Mouse (Mus musculus): Measurements from ENCODE around the gene Abhd17c.

Abhd17c gene

GRCm38 (mm10) chr7:84116621-84117542, 34.8 kb downstream of the Abhd17c start:
- DNase-seq = no peak

- no peak for DNase-seq
Observed at GRCm38 (mm10) chr7:84115385-84115784, 36.3 kb downstream of the Abhd17c start.

DNA sequence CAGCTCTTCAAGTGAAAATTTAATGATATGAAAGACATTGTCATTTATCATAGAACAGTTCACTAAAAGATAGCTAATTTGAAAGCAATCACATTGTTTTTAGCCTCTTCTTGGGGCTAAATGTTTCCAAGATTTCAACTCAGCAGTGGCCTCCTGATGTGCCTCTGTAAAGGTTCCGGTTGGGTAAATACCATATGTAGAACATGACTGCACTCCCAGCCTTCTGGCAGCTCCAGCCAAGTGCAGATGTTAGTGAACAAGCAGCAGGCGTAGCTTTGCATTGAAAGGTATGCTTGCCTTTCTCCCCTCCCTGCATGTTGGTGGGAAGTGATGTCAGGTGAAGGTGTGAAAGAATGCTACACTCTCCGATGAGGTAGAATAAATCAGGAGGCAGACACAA, 36.9 kb downstream of the Abhd17c start:
- no peak for DNase-seq

DNA sequence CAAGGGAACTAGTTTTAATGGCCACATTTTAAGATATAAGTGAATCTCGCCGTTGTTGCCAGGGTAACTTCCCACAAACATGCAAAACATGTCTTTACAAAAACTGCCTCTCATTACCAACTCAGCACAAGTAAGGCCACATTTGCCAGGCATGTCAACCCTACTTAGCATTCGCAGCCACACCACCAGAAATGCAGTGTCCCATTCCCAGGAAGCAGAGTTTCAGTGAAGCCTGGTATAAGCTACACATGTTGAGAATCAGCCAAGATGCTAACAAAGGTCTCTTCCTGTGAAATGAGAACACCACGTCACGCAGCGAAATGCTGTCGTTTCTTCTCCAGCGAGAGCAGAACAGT, 38.7 kb downstream of the Abhd17c start:
- DNase-seq = no peak

GRCm38 (mm10) chr7:84112351-84113034, 39.2 kb downstream of the Abhd17c start:
- no peak for DNase-seq

DNA sequence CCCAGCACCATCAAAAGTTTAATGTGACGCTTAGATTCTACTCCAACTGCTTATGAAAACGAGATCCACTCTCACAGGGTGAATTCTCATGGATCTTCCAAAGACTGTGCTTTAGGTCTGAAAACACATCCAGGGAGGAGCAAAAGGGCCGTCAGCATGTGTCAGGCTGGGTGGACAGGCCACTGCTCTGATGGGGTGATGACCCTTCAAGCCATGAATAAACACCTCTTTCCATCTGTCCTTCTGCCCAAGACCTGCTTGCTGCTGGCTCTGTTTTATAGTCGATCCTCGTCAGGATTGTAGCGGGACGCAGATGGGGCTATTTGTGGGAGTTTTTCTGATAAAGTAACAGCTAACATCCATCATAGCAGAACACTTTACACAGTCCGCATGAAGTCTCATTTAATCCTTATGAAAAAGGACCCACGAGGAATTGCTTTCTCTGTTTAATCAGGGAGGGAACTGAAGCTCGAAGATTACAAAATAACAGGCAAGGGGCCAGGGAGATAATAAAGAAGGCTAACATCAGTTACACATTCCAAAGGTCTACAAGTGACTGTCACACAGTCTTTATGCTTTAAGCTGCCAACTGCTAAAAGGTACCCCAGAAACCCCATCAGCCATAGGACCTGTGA, 39.9 kb downstream of the Abhd17c start:
- no peak for DNase-seq

DNA sequence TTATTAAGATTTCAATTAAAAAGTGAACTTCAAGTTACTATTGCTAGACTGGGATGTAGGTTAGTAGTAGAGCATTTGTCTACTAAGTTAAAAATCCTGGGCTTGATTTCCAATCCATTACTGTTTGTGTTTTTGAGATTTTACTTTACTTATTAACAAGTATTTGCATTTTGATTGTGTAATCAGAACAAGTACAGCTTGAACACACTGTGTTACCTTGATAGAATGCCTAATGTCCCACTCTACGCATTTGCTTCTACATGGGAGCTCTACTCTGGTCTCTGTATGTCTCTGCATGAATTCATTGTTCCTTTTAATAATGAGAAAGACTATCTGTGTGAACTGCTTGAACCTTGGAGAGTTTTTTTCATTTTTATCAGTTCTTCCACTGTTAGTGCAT, 44.8 kb downstream of the Abhd17c start:
- no peak for DNase-seq

- DNase-seq = no peak
Observed at GRCm38 (mm10) chr7:84102589-84102988, 49.1 kb downstream of the Abhd17c start.

DNA sequence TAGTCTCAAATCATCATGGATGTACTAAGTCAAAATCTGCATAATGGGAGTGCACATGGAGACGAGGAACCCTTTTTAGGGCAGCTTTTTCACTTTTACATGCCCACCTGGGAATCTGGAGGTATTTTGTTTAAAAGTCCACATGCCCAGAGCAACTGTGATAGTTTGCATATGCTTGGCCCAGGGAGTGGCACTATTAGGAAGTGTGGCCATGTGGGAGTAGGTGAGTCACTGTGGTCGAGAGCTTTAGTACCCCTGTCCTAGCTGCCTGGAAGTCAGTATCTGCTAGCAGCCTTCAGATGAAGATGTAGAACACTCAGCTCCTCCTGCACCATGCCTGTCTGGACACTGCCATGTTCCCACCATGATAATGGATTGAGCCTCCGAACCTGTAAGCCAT, 51.0 kb downstream of the Abhd17c start:
- no peak for DNase-seq

DNA sequence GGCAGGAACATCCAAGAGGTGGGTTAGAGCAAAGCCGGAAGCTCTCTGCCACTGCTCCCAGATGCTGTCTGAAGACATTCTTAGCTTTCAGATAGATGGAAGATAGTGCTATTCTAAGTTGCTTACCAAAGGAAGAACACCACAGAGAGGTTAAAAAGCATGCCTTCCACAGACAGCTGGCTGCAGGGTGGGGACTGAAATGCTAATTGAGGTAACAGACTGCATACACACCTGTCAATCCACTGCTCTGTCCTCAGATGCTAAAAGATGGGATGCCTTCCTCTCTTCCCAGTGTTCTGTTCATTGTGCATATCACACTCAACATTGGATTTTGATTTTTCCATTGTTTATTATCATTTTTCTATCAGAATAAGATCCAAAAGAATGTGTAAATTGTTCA, 53.6 kb downstream of the Abhd17c start:
- no peak for DNase-seq

DNA sequence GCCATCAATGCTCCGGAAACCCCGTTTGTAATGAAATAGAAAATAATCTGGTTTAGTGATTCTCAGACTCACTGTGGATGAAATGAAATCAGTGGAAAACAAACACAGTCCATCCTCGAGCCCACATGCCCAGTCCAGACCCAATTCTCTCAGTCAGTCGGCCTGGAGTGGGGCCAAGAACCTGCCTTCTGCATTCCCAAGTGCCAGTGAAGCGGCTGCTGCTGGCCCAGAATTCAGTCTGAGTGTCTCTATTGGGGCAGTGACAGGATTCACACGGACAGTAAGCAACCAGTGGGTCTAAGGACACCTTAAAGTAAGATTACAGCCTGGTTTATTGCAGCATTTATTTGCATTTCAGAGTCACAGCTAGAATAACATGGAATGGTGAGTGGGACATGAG, 55.2 kb downstream of the Abhd17c start:
- DNase-seq = no peak

GRCm38 (mm10) chr7:84090793-84091192, 60.9 kb downstream of the Abhd17c start:
- DNase-seq = no peak

DNA sequence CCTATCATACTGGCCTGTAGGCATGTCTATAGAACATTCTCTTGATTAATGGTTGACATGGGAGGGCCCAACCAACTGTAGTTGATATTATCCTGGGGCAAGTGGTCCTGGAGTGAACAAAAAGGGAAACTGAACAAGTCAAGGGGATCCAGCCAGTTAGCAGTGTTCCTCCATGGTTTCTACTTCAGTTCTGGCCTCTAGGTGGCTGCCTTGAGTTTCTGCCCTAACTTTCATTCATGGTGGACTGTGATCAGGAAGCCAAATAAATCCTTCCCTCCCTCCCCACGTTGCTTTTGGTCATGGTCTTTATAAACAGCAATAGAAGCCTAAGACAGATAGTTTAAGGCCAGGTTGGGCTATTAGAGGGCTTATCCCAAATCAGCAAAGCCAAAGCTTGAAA, 61.9 kb downstream of the Abhd17c start:
- DNase-seq = peak; percentile 13

DNA sequence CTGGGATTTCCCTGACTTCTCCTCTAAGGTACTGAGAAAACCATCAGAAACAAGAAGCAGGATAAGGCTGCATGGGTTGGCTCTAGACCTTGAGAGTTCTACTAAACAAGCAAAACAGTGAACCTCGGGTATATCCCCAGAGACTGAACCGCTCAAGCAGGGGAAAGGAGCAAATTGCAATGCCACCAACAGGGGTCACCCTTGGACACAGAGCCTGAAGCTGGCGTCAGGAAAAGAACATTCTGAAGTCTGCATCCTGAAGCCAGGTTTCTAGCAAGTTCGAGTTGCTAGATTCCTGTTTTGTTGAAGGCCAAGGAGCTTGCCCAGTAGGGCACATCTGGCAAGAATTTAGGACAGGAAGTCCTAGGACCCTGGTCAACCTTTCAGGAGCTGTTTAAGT, 62.7 kb downstream of the Abhd17c start:
- peak; percentile 77 for DNase-seq

DNA sequence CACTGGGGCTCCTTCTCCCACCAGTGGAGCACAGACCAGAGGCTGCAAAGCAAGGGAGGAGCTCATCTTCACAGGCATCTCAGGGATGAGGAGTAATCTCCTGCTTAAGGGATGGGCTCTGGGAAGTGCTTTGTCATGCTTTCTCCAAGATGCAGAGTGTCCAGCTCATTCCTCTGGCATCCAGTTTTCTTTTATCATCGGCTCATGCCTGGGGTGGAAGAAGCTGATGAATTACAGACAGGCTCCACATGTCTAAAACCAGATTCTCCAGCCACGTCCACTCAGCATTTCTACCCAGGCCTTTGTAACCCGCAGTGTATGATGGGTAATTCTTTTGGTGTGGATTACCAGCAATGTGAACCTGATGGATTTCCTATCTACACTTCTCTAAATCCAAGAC, 63.5 kb downstream of the Abhd17c start:
- no peak for DNase-seq

DNA sequence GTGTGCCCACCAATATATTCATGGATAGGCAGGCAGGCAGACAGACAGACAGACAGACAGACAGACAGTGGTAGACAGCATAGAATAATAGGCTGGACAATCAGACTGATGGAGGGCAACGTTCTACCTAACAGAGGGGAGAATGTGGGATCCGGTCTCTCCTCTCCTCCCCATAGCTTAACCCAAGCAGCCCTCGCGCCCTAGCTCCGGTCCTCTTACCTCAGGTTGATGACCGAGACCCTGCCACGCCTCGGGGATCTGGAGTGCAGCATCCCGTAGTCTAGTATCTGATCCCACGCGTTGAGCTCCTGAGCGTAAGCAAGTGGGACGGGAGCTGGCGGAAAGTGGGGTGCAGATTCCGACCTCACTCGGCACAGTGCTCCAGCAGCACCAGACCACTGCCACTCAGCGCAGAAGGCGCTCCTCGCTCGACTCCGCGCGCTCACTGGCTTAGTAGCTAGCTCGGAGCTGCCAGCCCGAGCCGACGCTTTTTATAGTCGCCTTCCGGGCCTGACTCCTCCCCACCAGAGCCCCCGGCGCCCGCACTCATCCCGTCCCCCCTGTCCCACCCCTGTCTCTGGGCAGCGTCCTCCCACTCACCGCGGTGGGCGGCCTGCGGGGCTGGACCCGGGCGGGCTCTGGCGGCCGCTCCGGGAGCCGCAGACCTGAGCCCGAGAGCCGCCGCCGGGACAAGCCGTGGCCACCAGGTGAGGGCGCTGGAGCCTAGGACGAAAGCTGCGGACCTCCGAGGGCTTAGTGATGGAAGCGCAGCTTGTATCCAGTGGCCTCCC, 65.5 kb downstream of the Abhd17c start, which contains the start of gene Cemip:
Gene Cemip (minus strand): TSS at position 464 of the 791 bp plus-strand sequence.
- peak; percentile 91 for DNase-seq

GRCm38 (mm10) chr7:84085049-84085945, 66.4 kb downstream of the Abhd17c start:
- DNase-seq = peak; percentile 85

DNA sequence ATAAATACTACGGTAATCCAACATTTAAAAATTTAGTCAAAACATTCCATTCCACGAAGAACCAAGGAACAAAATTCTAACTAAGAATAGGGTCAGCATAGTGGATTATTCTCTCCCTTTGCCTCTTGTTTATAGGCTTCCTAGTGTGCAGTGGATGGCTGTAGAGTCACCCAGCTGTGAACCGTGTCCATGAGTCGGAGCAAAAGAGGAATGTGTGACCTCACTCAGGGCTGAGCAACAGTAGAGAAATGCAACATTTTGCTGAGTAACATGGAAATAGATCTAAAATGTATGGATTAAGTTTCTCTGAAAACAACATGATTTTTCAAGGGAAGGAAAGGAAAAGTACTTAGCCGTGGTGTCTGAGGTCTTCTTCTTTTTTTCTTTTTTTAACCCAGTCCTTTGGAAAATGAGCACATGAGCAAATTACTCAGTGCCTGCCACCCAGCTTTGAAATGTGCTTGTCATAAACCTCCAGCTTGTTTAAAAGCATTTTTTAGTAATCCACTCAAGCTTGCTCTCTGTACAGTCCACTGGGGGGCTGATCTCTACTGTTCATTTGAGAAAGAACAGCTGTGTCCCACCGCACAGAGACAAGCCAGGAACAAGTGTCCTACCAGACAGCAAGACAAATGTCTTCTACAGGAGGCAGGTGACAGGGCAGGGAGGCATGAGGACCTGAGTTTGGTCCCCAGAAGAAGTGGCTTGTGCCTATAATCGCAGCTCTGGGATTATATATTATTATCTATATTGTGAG, 74.3 kb downstream of the Abhd17c start:
- no peak for DNase-seq

GRCm38 (mm10) chr7:84074266-84074665, 77.4 kb downstream of the Abhd17c start:
- no peak for DNase-seq

DNA sequence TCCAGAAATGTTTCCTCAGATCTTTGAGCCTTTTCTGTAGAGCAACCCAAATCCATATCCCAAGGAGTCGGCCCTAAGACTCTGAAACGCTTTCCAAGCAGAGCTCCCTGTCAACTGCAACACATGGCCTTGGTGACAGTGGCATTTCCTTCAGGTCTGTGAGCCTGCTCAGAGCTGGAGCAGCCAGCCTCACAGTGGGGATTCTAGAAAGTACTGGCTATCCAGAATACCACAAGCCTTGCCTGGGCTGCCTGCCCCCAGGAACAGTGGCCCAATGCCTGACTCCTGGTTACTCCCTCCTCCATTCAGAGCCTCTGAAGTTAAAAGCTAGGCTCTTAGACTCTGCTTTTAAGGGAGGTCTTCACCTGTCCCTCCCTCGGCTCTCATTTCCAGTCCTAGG, 77.8 kb downstream of the Abhd17c start:
- no peak for DNase-seq

DNA sequence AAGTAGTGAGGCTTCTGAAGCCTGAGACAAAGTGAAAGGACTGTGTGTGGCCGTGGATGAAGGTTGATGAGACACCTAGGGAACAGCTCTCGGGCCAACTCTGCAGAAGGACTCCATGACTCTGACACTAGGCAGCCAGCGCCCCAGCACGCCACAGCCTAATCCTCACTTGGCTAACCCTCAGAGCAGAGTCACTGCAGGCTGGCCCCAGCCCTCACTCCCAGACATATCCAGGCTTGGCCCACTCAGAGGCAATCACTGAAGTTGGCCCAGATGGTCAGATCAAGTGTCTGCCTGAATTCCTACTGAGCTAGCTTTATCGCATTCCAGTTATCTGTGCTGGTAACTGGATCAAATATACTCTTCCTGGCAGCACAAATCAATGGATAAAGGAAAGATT, 82.8 kb downstream of the Abhd17c start:
- DNase-seq = no peak
